Mouse (Mus musculus): ENCODE measurements around the gene Usb1. TPM values are rescaled to one million over a fixed set of nuclear protein-coding genes. Genes with fewer than 3 reads are reported as not detected.
A peak's percentile ranks its signal among the peaks of the same experiment; 100 is the strongest.
"Not testable (repeated sequence)": the region's sequence is repeated elsewhere in the genome, so short reads cannot be mapped to it uniquely, and the experiment has no call there.

Usb1 gene
- total RNA-seq, 2 experiments from 2014 or later, result 5.1 to 16.9 TPM

DNA sequence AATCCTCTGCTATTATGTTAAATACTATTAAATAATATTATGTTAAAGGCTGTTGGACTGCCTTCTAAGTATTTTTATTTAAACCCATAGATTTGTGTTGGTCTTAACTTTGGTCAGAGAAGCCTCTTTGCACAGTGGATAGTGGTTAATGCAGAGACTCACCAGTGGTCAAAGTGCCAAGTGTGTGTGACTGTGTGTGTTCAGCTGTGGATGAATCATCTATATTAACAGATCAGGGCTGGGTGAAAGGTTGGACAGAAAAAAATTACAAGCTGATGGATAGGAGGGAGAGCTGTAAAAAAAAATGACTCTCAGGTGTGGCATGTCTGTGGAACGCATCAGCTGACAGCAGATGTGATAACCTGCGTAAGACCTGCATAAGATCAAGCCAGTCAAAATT lies 31.8 kb downstream of the Usb1 start:
- ATAC-seq (replicated peaks; ENCODE audit: low FRiP score, low TSS enrichment, poor library complexity, severe bottlenecking), result no peak

DNA sequence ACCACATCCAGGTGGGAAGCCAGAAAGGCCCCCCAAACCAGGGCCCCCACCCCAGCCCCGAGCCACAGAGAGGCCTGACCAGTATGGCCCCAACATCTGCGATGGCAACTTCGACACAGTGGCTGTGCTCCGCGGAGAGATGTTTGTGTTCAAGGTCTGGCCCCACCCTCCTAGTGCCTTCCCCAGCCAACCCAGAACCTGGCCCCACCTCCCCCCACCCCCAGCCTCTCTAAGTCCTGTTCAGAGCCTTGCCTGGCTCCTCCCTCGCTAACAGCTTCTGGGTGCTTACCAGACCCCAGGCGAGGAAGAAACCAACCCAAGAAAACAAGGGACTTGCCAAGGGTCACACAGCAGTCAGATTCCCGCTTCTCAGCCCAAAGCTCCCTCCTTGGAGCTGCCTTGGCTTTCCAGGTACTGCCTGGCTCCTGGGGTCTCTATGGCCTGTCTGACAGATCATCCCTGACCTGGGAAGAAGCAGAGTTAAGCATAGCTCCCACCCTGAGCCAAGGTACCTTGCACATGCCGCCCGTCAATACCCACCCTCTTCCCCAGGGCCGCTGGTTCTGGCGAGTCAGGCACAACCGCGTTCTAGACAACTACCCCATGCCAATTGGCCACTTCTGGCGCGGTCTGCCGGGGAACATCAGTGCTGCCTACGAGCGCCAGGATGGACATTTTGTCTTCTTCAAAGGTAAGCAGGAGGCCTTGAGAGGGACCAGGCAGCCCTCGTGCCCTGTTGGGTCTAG lies 37.7 kb downstream of the Usb1 start:
- ATAC-seq (replicated peaks; ENCODE audit: low FRiP score, low TSS enrichment, poor library complexity, severe bottlenecking), result peak; percentile 58

DNA sequence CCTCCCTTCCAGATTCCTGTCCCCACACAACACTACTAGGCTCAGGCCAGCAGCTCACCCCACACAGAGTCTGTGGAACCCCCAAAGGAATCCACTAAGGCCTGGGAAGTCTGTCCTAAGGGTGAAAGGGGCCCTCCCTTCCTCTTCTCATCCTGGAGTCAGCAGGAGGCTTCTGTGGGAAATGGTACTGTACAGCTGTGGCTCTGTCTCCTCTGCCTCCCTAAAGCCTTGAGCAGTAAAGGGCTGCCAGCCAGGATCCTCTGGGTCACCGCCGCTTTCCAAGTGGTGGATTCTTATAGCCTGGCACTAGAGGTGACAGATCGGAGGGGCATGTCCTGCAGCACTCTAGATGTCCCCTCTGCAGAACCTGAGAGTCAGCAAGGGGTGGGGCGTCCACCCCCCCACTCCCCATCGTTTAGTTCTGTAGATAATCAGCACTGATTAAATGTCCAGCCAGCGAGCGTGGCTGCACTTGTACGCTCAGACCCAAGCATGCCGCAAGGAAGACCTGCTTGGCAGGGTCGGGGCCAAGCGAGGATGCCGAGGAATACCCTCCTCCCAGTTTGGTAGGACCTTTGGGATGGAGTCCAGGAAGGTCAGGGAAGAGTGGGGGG lies 41.4 kb downstream of the Usb1 start:
- ATAC-seq (replicated peaks; ENCODE audit: low FRiP score, low TSS enrichment, poor library complexity, severe bottlenecking), result no peak

DNA sequence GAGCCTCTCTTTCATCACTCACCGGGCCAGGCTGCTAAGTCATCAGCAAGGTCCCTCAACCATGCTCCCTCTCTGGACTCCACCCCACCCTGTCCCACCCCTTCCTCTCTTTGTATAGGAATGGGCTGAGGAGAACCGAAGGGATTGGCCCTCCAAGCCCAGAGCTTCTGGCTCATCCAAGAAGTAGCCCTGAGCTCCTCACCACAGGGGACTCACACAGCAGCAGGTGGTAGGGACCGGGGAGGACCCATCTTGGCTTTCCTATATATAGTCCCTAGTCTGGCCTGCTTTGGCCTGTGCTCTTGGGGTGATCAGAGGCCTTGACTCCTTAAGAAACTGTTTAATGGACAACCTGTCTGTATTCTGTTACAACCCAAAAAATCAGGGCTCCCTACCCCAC lies 42.3 kb downstream of the Usb1 start:
- no peak for ATAC-seq (replicated peaks; ENCODE audit: low FRiP score, low TSS enrichment, poor library complexity, severe bottlenecking)

DNA sequence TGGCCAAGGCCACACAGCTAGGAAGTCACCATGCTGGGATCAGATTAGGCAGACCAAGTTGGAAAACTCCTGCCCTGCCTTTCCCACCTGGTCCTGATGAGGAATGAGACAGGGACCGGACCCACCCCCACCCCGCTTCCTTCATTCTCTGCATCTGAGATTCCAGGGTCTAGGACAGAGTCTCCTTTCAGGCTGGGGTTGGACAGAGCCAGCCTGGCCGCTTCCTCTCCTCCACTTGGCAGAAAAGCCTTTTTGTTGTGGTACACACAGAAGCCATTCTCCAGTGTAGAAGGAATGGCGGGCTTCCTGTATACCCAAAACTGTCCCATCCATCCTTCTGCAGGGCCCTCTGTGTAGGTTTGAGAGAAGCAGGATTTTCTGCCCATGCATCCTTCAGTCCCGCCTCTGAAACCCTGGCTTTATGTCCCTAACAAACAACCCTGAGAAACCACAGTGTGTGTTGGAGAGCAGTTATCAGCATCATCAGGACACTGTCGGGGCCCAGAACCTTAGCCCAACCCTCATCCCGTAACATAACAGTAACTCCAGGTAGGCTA lies 43.4 kb downstream of the Usb1 start:
- no peak for ATAC-seq (replicated peaks; ENCODE audit: low FRiP score, low TSS enrichment, poor library complexity, severe bottlenecking)

DNA sequence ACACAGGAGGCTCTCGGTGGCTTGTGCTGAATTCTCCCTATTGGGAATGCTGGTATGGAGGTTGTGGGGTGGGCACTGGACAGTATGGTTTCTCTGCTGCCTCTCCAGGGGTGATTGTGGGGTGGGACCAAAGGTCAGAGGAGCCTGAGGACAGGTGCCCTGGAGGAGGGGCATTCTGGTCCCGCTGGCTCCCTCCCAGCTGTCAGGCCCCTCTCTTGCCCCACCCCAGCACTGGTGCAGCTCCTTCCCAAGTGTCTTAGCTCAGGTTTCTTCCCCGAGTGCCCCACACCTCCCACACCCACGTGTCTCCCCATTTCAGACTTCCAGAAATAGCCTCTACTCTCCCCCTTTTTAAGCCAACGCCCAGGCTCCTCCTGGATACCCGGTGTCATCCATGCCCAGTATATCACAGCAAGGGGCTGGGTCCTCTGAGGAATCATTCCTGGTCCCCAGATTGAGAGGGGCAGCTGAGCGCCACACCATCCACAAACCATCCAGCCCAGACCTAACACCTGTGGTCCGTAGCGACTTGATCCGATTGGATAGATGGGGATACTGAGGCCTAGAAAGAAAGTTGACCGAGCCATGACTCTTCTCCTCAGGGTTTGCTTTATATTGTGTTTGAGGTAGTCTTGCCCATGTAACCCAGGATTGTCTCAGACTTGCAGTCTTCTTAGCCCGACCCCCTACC lies 44.4 kb downstream of the Usb1 start:
- ATAC-seq (replicated peaks; ENCODE audit: low FRiP score, low TSS enrichment, poor library complexity, severe bottlenecking), result no peak

DNA sequence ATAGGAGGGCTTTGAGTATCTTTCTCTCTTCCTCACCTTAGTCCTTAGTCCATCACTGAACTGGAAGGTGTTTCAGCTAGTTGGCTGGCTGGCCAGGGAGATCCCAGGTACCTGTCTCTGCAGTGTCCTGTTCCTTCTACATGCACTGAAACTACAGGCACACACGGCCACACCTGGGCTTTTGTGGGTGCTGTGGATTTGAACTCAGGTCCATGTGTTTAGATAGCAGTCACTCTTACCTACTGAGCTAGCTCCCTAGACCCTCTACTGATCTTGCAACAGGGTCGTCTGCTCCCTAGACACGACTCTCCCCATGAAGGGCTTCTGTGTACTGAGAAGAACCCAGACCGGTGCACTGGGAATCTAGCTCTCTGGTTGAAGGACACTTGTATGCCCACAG lies 45.0 kb downstream of the Usb1 start:
- no peak for ATAC-seq (replicated peaks; ENCODE audit: low FRiP score, low TSS enrichment, poor library complexity, severe bottlenecking)

DNA sequence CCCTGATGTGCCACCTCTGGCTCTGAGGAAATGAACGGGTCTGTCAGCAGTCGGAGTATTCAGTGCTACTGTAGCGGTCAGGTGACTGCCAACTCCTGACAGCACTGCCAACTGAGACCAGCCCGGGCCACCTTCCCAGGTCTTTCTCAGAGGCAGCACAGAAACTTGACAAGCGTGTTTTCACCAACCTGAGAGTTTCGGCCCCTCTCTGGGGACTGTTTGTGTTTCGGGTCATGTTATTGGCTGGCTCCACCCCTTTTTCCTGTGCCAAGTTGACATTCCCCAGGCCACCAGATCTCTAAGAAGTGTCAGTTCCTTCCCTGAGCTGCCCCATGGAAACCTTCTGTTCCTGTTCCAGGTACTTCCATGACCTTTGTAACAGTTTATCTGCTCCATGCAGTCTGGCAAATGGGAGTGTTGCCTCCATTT lies 45.8 kb downstream of the Usb1 start:
- no peak for ATAC-seq (replicated peaks; ENCODE audit: low FRiP score, low TSS enrichment, poor library complexity, severe bottlenecking)

DNA sequence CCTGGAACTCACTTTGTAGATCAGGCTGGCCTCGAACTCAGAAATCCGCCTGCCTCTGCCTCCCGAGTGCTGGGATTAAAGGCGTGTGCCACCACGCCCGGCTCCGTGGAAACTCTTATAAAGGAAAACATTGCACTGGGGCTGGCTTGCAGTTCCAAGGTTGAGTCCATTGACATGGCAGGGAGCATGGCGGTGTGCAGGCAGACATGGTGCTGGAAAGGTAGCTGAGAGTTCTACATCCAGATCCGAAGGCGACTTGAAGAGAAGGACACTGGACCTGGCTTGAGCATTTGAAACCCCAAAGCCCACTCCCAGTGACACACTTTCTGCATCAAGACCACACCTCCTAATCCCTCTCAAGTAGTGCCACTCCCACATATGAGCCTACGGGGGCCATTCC lies 46.8 kb downstream of the Usb1 start:
- ATAC-seq (replicated peaks; ENCODE audit: low FRiP score, low TSS enrichment, poor library complexity, severe bottlenecking), result not testable (repeated sequence)

DNA sequence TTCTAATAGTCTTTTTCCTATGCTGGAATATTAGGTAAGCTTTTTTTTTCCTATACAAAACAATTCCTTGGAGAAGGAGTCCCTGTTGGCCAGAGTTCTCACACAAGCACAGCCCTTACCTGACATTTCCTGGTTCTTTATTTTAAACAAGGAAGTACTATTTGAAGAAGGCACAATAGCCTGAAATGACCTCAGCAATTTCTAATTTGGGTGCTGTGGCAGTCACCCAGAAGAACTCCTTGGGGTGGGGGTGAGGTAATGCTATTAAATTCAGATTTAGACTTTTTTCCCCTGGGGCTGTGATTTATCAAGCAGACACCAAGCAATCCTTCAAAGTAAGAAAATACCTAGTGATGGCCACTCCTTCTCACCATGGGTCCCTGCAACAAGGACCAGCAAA lies 48.9 kb downstream of the Usb1 start:
- ATAC-seq (replicated peaks; ENCODE audit: low FRiP score, low TSS enrichment, poor library complexity, severe bottlenecking), result no peak

DNA sequence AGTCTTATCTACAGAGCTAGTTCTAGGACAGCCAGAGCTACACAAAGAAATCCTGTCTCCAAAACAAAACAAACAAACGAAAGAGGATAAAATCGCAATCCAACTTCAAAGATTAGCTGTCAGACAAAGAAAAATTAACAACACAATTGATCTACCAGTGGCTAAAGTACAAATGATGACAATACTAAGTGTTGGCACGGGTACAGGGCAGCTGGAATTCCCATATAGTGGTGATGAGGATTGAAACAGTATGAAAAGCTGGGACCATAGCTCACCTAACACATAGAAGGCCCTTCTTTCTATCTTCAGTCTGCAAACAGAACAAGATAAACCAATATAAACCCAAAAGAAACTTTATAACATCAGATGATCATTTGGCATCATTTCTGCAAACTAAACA lies 49.5 kb downstream of the Usb1 start:
- ATAC-seq (replicated peaks; ENCODE audit: low FRiP score, low TSS enrichment, poor library complexity, severe bottlenecking), result no peak

DNA sequence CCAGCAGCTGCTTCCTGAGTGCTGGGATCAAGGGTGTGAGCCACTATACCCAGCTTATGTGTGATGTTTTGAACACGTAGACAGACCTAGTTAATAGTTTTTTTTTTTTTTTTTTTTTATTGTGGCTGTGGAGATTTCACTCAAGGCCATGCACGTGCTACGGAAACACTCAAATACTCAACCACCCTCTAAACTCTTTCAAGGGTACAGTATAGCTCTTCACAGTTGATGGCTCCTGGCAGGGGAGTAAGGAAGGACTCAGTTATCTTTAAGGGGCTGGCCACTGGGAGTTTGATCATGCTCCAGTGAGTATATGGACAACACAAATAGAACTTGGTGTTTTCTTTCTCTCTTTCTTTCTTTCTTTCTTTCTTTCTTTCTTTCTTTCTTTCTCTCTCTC lies 52.4 kb downstream of the Usb1 start:
- ATAC-seq (replicated peaks; ENCODE audit: low FRiP score, low TSS enrichment, poor library complexity, severe bottlenecking), result no peak

DNA sequence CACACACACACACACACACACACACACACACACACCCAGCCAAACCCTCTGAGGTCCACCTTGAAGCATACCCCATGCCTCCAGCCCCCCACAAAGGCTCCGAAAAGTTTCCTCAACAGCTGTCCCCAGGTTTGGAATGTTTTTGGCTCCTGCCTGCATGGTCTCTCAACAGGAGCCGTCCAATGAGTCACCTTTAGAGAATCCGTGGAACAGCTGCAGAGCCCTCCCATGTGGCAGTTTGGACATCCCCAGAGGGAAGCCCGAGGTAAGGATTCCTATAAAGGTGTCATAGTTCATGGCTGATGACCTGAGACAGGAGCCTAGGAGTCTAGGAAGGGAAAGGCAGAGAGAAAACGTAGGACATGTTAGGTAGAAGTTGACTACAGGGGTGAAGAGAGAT lies 54.0 kb downstream of the Usb1 start:
- ATAC-seq (replicated peaks; ENCODE audit: low FRiP score, low TSS enrichment, poor library complexity, severe bottlenecking), result no peak

DNA sequence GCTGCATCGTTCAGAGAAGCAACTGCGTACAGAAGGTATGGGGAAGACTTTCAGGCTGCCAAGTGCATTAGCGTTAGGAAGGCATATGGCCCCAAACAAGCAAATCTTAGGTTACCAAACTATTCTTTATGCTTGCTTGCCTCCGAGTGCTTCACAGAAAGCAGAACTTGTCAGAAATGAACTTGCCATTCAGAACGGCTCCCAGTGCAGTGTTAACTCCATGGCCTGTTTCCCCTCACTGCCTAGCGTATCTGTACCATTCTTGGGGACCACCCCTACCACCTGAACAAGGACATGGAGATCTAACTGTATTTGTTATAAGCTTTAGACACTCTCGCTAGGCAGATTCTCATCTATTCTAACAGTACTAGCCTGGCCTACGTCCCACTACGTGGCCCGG lies 55.1 kb downstream of the Usb1 start:
- no peak for ATAC-seq (replicated peaks; ENCODE audit: low FRiP score, low TSS enrichment, poor library complexity, severe bottlenecking)

DNA sequence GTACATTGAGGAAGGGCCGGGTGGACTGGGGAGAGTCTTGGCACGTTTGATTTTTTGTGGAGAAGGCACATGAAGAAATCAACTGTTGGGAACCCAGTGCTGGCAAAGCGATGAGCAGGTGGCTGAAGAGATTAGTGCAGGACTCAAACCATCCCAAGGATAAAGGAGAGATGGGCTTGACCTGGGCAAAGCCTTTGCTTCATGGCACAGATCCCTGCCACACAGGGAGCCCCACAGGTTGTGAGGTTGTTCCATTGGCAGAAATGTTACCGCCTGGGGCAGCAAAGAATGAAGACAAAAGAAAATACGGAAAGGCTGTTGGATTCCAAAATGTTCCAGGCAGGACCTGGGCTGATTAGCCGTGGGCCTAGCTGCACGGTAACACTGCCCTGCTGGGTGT lies 55.9 kb downstream of the Usb1 start:
- ATAC-seq (replicated peaks; ENCODE audit: low FRiP score, low TSS enrichment, poor library complexity, severe bottlenecking), result no peak

DNA sequence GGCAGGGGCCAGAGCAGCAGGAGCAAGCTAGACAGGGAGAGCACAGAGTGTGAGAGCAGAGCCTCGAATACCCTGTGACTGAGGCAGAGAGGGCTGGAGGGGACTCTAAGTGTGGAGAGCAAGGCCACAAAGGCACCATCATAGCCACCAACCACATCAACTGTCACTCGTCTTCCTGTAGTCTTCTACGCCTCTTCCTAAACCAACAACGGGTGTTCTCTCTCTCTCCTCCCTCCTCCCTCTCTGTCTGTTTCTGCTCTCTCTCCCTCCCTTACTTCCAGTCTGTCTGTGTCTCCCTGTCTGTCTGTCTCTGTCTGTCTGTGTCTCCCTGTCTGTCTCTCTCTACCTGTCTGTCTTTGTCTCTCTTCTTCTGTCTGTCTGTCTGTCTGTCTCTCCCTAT lies 58.2 kb downstream of the Usb1 start:
- no peak for ATAC-seq (replicated peaks; ENCODE audit: low FRiP score, low TSS enrichment, poor library complexity, severe bottlenecking)

DNA sequence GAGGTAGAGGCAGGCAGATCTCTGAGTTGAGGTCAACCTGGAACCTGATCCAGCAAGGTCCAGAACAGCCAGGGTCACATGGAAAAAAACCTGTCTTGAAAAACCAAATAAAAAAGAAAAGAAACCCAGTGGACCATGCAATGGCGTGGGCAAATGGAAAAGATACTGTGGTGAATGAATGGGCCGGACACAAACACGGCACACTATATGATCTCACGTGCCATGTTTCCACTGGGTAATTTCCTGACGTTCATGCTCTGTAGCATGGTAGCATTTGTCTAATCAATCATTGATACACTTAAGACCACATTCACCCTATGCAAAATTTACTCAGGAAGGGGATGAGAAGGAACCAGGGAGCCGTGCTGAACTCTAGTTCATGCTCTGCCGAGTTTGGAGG lies 59.0 kb downstream of the Usb1 start:
- no peak for ATAC-seq (replicated peaks; ENCODE audit: low FRiP score, low TSS enrichment, poor library complexity, severe bottlenecking)

DNA sequence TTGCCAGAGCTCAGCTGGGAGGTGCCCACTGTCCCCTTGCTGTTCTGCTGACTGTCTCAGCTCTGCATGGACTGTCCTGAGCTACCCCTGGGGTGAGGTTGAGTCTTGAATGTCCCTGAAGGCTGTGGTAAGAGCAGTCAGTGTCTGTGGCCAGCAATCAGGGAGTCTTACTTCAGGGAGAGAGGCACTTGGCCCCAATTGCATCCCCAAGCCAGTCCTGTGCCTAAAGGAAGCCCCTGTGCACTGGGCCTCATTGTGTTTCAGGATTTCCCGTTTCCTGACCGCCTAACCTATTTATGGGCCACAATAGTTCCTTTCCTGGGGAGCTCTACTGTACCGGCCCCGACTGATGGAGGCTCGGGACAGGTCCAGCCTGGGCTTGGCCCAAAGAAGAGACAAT lies 60.5 kb downstream of the Usb1 start:
- no peak for ATAC-seq (replicated peaks; ENCODE audit: low FRiP score, low TSS enrichment, poor library complexity, severe bottlenecking)

DNA sequence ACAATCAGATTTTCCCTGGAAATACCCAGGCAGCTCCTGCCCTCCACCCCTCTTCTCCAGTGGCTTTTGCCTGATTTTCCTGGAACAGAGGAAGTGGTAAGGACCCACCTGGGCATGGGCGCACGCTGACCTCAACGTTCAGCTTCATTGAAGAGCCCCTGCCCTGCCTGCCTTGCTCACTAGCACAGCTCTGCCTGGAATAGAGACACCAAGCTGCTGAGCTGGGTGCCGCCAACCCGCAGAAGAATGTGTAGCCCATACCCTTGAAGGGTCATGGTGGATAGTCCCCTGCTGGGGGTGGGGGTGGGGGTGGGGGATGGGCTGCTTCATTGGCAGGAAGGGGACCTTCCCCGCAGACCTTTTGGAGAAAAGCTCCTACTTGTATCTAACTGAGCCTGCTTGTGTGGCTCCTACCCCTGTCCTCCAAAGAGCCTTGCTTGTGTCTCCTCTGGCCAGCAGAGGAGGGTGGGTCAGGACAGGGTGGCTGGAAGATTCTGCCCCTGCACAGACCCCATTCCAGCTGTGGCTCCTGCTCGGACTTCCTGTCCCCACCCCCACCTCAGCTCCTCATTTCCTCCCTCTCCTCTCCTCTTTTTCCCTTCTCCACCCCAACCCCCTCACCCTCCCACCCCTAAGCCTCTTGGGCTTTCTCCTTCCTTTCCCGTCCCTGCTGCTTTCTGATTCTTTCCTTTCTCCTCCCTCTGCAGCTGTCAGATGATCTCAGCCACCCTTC lies 63.3 kb downstream of the Usb1 start:
- ATAC-seq (replicated peaks; ENCODE audit: low FRiP score, low TSS enrichment, poor library complexity, severe bottlenecking), result no peak

DNA sequence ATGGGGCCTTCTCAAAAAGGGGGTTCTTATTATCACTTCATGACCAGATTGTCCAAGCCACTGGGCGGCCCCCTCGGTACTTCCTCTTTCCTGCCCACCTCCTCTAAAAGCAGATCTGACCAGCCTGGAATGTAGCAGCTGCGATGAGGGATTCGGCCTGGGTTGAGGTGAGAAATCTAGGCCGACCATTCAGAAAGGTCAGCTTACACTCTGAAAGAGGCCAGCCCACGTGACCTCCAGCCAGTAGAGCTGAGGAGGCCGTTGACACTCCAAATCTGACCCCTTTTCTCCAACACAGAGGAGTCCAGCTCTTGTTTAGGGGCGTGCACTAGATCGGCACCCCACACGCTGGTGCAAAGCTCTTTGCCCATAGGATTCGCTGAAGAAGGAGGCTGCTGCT lies 64.7 kb downstream of the Usb1 start:
- no peak for ATAC-seq (replicated peaks; ENCODE audit: low FRiP score, low TSS enrichment, poor library complexity, severe bottlenecking)

Data from megakaryocyte-erythroid progenitor cell, adult 5-6 weeks (primary cell).